Mouse (Mus musculus): ENCODE measurements around the gene Gm1043.

The Gm1043 gene

GRCm38 (mm10) chr5:37073660-37074059, 11.5 kb upstream of the Gm1043 start:
- no peak for DNase-seq

GRCm38 (mm10) chr5:37076692-37077329, 8.4 kb upstream of the Gm1043 start:
- peak; percentile 31 for DNase-seq

- no peak for DNase-seq
These were observed 7.9 kb upstream of the Gm1043 start for GRCm38 (mm10) chr5:37077330-37077698.

GRCm38 (mm10) chr5:37079484-37079883, 5.7 kb upstream of the Gm1043 start:
- DNase-seq = no peak

GRCm38 (mm10) chr5:37080601-37081000, 4.6 kb upstream of the Gm1043 start:
- no peak for DNase-seq

- DNase-seq = peak; percentile 75
These were observed 2.8 kb upstream of the Gm1043 start for GRCm38 (mm10) chr5:37082420-37082819.

GRCm38 (mm10) chr5:37083209-37083770, 1.9 kb upstream of the Gm1043 start:
- no peak for DNase-seq

GRCm38 (mm10) chr5:37083850-37084249, 1.3 kb upstream of the Gm1043 start:
- DNase-seq = no peak

GRCm38 (mm10) chr5:37085918-37086317, 748 bp downstream of the Gm1043 start:
- no peak for DNase-seq

- DNase-seq = no peak
These were observed 2.6 kb downstream of the Gm1043 start for GRCm38 (mm10) chr5:37087786-37088185.

- DNase-seq = no peak
These were observed 3.4 kb downstream of the Gm1043 start for GRCm38 (mm10) chr5:37088342-37089108.

- DNase-seq = peak; percentile 64
These were observed 6.0 kb downstream of the Gm1043 start for GRCm38 (mm10) chr5:37091171-37091628.

GRCm38 (mm10) chr5:37094941-37095340, 9.8 kb downstream of the Gm1043 start:
- DNase-seq = no peak

GRCm38 (mm10) chr5:37097591-37097990, 12.4 kb downstream of the Gm1043 start:
- no peak for DNase-seq

GRCm38 (mm10) chr5:37100813-37101212, 15.6 kb downstream of the Gm1043 start:
- no peak for DNase-seq

- DNase-seq = no peak
These were observed 16.5 kb downstream of the Gm1043 start for GRCm38 (mm10) chr5:37101631-37102030.

- no peak for DNase-seq
These were observed 16.9 kb downstream of the Gm1043 start for GRCm38 (mm10) chr5:37102056-37102455.

GRCm38 (mm10) chr5:37105531-37106456, 20.6 kb downstream of the Gm1043 start:
- peak; percentile 40 for DNase-seq

GRCm38 (mm10) chr5:37107111-37107510, 21.9 kb downstream of the Gm1043 start:
- DNase-seq = peak; percentile 50

GRCm38 (mm10) chr5:37107611-37108010, 22.4 kb downstream of the Gm1043 start:
- DNase-seq = no peak

- peak; percentile 76 for DNase-seq
These were observed 24.2 kb downstream of the Gm1043 start for GRCm38 (mm10) chr5:37109280-37109849.

- peak; percentile 28 for DNase-seq
These were observed 27.2 kb downstream of the Gm1043 start for GRCm38 (mm10) chr5:37112389-37112788.

- peak; percentile 34 for DNase-seq
These were observed 32.0 kb downstream of the Gm1043 start for GRCm38 (mm10) chr5:37117126-37117525.

Measured in retina, postnatal 1 day (tissue).